In genomic region chr16:92200615-92201014, GRCm38 (mm10) we compare ENCODE assay signal across 11 mouse cellular contexts.
DNase-seq lines count a peak whose midpoint lies in the region; ATAC-seq and TF ChIP-seq lines count a peak whose summit lies in the region.
"Had no signal": no experiment of that assay in that cellular context is flagged by ENCODE, and none has a peak within 500 bp of the region (broad histone marks: within the 10 kb centered on the region; RNA-seq: fewer than 3 reads in every experiment).

No protein-coding gene starts in this region.

- no peak for DNase-seq in frontal cortex, postnatal 36 days (ENCODE audit: low spot score in 2 of 2)
- DNase-seq in right cerebral cortex, adult 18-20 months: peak; percentile 20
- no peak for DNase-seq in right cerebral cortex, postnatal 25 days
- DNase-seq in gastrocnemius, postnatal 25 days: peak; percentile 46
- peak; percentile 84 for DNase-seq in midbrain, postnatal 0 days (ENCODE audit: low spot score)
- DNase-seq in kidney, adult 9 months: no peak
- DNase-seq in ovary, postnatal 14 days (ENCODE audit: low spot score): no peak
- DNase-seq: lung, postnatal 4 days had no signal

- no peaks in the 10 kb centered on the region for H3K27me3 ChIP-seq in midbrain, postnatal 0 days (ENCODE audit: insufficient read depth, low read length)
- H3K27me3 ChIP-seq: CH12.LX had no signal

- no peak overlapping the region for H3K27ac ChIP-seq in midbrain, postnatal 0 days (ENCODE audit: low read depth, low read length)

- H3K4me2 ChIP-seq in midbrain, postnatal 0 days (ENCODE audit: low read depth, low read length, poor library complexity, severe bottlenecking): no peak overlapping the region

- H3K4me1 ChIP-seq in midbrain, postnatal 0 days (ENCODE audit: insufficient read depth, low read length): 0 out of 2 replicates have a peak, but pooled peaks cover 7% of the 10 kb centered on the region

- no peak for TF ChIP-seq CTCF in midbrain, postnatal 0 days (IDR thresholded peaks at IDR 0.05)

- H3K36me3 ChIP-seq in midbrain, postnatal 0 days (ENCODE audit: insufficient read depth, low read length): no peaks in the 10 kb centered on the region

- no peak overlapping the region for H3K4me3 ChIP-seq in midbrain, postnatal 0 days (ENCODE audit: low read depth, low read length)

- no peak overlapping the region for H3K9ac ChIP-seq in midbrain, postnatal 0 days (replicated peaks; ENCODE audit: low read length, poor library complexity, severe bottlenecking)

- peak; percentile 52; the same call in 1 of the 2 replicates for ATAC-seq in frontal cortex, adult (ENCODE audit: low TSS enrichment)
- peak; percentile 88 for ATAC-seq in midbrain, postnatal 0 days (ENCODE audit: low FRiP score)
- ATAC-seq: intestine, postnatal 0 days had no signal

- H3K9me3 ChIP-seq in midbrain, postnatal 0 days (ENCODE audit: low read length): no peaks in the 10 kb centered on the region

- WGBS in midbrain, postnatal 0 days: 40% methylated on average over 7 of the region's 7 CpGs

Comparison
In these comparisons a context has a peak if more than half of its experiments do, and no peak if none do; other contexts are left out.
1. DNase-seq: peak in right cerebral cortex, adult 18-20 months (single experiment), gastrocnemius, postnatal 25 days (single experiment) and midbrain, postnatal 0 days (single experiment); none in frontal cortex, postnatal 36 days (0 of 2), right cerebral cortex, postnatal 25 days (single experiment), kidney, adult 9 months (single experiment) and ovary, postnatal 14 days (single experiment).